Mouse (Mus musculus): ENCODE results near the gene Chd5.

GRCm38 (mm10) chr4:152349837-152350381 lies 11.5 kb downstream of the Chd5 start:
- TF ChIP-seq CTCF (IDR thresholded peaks at IDR 0.05; ENCODE audit: low read depth) (no peak), EP300 (IDR thresholded peaks at IDR 0.05; ENCODE audit: low read depth) (no peak)

Data from liver, postnatal 0 days (tissue).